Mouse (Mus musculus) activated CD4-positive, CD25-positive, alpha-beta regulatory T cell (primary cell): Measurements from ENCODE around the gene Adat3. TPM values are rescaled to one million over a fixed set of nuclear protein-coding genes. Genes with fewer than 3 reads are reported as not detected.

ENCODE experiments used
- polyA plus RNA-seq, 2 experiments: library from polyadenylated mRNA; unstranded; fragments of 100-300 nt; shearing (Covaris generic); gene quantifications; one replicate each; pipeline ENCODE4 v1.2.1; 2017

The Adat3 gene
- polyA plus RNA-seq: 1 to 10 TPM; 4.7 to 6.4 TPM

DNA sequence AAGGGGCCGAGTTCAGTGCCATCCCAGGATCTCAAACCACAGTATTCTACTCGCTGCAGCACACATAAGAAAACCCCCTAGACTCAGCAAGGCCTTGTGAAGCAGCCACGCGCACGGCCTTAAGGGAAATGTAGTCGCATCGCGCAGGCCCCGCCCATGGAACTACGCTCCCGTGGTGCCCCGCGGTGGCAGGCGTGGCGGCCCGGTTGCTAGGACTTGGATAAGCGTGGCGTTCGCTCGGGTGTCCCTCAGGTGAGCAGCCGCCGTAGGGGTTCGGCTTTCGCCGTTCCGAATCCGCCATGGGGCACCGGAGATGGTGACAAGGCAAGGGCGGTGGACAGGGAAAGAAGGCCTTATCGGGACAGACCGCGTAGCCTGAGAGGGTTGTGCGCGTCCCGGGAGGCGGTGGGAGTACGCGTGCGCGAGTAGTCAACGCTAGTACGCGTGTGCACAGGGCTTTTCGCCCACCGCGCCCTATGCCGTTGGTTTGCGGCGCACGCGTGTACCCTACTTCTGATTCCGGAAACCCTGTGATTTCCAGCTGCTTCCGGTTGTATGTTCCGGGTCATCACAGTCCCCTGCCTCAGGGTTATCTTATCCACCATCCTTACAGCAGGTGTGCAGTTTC is at the start of gene Adat3, which contains the start of gene Scamp4:
Gene Adat3, plus strand, starts transcription at position 183 of the 628 bp plus-strand sequence.
Gene Scamp4, plus strand, starts transcription at position 175 of the 628 bp plus-strand sequence.

DNA sequence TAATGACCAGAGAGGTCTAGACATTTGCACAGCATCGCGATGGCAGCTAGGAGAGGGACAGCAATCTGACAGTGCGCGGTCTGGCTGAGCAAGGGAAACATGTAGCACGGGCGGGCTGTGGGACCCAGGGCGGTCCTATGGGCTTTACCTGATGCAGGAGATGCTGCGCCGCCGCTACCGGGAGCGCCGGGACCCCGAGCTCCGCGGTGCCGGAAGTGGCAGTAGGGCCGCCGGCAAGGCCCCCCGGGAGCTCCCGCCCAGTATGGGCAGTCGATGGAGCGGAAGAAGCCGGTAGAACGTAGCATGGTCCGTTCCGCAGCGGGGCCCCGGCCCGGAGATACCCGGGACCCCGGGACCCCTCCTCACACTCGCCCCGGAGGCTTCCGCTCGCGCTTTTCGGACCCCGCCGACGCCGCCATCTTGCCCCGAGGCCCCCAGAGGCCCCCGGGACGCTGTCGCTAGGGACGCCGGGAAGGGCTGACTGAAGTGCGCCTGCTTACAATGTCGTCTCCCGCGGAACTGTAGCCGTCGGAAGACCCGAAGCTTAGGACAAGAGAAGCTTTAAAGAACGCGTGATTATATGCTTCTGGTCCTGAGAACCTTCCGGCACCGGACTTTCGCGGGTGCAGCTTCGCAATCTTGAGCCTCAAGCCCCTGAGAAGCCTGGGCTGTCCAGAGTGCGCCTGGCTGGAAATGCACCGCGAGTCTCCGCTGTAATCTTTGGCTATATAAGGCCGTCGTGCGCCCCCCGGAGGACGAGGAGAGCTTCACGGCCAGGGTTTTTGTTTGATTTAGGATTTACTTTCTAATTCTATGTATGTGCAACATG is 41.4 kb upstream of the Adat3 start, which contains the start of gene Rexo1:
Gene Rexo1, minus strand, starts transcription at position 445 of the 829 bp plus-strand sequence.

GRCm38 (mm10) chr10:80577195-80578130 is 25.2 kb upstream of the Adat3 start, which contains the start of gene Klf16:
Gene Klf16 (minus strand): TSS chr10:80577321.

GRCm38 (mm10) chr10:80589879-80590854 is 12.5 kb upstream of the Adat3 start, which contains the start of gene Abhd17a:
Gene Abhd17a (minus strand): TSS chr10:80590341.

GRCm38 (mm10) chr10:80605721-80606120 is 3.0 kb downstream of the Adat3 start, which contains the start of gene Gm49322:
Gene Gm49322 (plus strand): TSS chr10:80606021.

DNA sequence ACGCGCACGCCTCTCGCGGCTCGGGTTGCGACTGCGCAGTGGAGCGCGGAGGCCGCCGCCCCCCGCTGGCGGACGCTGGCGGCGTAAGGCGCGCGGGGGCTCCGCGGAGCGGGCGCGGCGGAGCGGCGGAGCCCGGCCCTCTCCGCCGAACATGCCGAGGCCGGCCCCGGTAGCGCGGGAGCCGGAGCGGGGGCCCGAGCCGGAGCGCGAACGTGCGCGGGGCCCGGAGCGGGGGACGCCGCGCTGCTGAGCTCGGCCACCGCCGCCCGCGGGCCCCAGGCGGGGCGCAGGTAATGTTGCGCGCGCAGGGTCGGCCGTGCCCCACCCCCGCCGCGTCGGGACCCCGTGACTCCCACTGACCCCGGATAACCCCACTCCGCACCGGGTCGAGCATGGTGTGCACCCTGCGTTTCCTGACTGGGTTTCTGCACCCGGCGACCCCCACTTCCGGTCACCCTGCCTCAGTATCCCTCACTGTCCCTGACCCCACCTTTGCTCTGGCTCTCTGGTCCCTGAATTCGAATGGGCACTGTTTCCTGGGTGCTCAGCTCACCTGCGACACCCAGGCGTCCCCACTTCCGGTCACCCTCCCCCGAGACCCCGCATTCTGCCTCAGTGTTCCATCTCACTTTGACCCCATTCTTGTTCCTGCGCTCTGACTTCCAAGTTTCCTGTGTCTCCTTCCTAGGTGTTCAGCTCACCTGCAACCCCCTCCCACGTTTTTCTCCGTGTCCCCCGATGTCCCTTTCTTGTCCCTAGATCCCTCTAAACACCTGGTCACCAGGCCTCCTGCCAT is 20.2 kb downstream of the Adat3 start, which contains the start of gene Csnk1g2:
Gene Csnk1g2, plus strand, starts transcription at position 178 of the 796 bp plus-strand sequence.

DNA sequence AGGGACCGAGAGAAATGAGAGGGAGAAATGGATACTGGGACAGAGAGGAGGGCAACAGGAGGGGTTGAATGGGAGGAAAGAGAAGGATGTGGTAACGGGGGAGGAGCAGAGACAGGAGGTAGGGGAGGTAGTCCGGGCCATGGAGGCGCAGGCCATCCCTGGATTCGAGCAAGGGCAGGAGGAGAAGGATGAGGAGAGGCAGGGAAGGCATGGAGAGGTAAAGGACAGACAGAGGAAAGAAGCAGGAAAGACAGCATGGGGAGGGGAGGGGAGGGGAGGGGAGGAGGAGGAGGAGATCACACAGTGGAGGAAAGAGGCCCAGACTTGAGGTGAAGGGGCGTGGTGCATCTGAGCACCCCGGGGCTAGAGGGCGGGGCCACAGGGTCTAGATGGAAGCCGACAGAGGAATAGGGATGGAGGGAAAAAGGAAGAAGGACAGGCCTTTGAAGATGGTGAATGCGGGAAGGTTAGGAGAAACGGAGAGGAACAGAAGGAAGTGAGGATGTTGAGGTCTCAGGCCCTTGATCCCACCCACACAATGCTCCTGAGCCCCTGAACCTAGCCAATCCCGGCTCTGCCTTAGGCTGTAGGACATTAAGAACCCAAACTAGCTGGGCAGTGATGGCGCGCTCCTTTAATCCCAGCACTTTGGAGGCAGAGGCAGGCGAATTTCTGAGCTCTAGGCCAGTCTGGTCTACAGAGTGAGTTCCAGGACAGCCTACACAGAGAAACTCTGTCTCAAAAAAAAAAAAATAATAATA is 54.4 kb downstream of the Adat3 start, which contains the start of gene Btbd2:
Gene Btbd2, minus strand, starts transcription at position 209 of the 761 bp plus-strand sequence.

Other genes with a start within 250 kb of the Adat3 start
- gene Plk5, start 246.4 kb upstream of the Adat3 start, polyA plus RNA-seq: not detected
- gene Mex3d, start 215.2 kb upstream of the Adat3 start, polyA plus RNA-seq: 1 to 10 TPM; 3.3 to 4.1 TPM
- 100 to 1,000 TPM; 134 to 152 TPM for gene Mbd3, start 203.3 kb upstream of the Adat3 start, polyA plus RNA-seq
- gene Uqcr11, start 196.1 kb upstream of the Adat3 start, polyA plus RNA-seq: 100 to 1,000 TPM; 265 TPM
- 100 to 1,000 TPM; 101 to 107 TPM for gene Tcf3, start 169.2 kb upstream of the Adat3 start, polyA plus RNA-seq
- gene Onecut3, start 108.0 kb upstream of the Adat3 start, polyA plus RNA-seq: under 1 TPM; 0.06 to 0.12 TPM
- under 1 TPM in 1 of 2 experiments, not detected in 1; 0.04 TPM for gene Atp8b3, start 63.8 kb upstream of the Adat3 start, polyA plus RNA-seq
- gene Rexo1, start 41.3 kb upstream of the Adat3 start, polyA plus RNA-seq: 10 to 100 TPM; 36.5 to 38.7 TPM
- 10 to 100 TPM in 1 of 2 experiments, 1 to 10 TPM in 1; 7.3 to 11.4 TPM for gene Klf16, start 25.6 kb upstream of the Adat3 start, polyA plus RNA-seq
- gene Abhd17a, start 12.5 kb upstream of the Adat3 start, polyA plus RNA-seq: 100 to 1,000 TPM; 169 to 195 TPM
- 100 to 1,000 TPM in 1 of 2 experiments, 10 to 100 TPM in 1; 96.4 to 124 TPM for gene Scamp4, start within 50 bp of the Adat3 start, polyA plus RNA-seq
- gene Gm49322, start 3.1 kb downstream of the Adat3 start, polyA plus RNA-seq: 10 to 100 TPM in 1 of 2 experiments, 1 to 10 TPM in 1; 6.5 to 15.3 TPM
- 100 to 1,000 TPM; 228 to 252 TPM for gene Csnk1g2, start 20.0 kb downstream of the Adat3 start, polyA plus RNA-seq
- gene Btbd2, start 54.2 kb downstream of the Adat3 start, polyA plus RNA-seq: 10 to 100 TPM; 20.1 to 27.7 TPM
- 100 to 1,000 TPM; 110 to 242 TPM for gene Mknk2, start 75.2 kb downstream of the Adat3 start, polyA plus RNA-seq
- 100 to 1,000 TPM; 213 to 321 TPM for gene Mob3a, start 99.1 kb downstream of the Adat3 start, polyA plus RNA-seq
- gene Izumo4, start 99.3 kb downstream of the Adat3 start, polyA plus RNA-seq: 100 to 1,000 TPM; 121 to 131 TPM
- gene Ap3d1, start 139.4 kb downstream of the Adat3 start, polyA plus RNA-seq: 10 to 100 TPM; 38.5 to 75.7 TPM
- gene Dot1l, start 152.3 kb downstream of the Adat3 start, polyA plus RNA-seq: 10 to 100 TPM; 14.8 to 15.7 TPM
- gene Sf3a2, start 195.3 kb downstream of the Adat3 start, polyA plus RNA-seq: 10 to 100 TPM; 64.0 to 79.5 TPM
- gene Plekhj1, start 195.7 kb downstream of the Adat3 start, polyA plus RNA-seq: 100 to 1,000 TPM; 224 to 242 TPM
- gene Amh, start 202.4 kb downstream of the Adat3 start, polyA plus RNA-seq: not detected
- gene Jsrp1, start 210.6 kb downstream of the Adat3 start, polyA plus RNA-seq: under 1 TPM in 1 of 2 experiments, not detected in 1; 0.53 TPM
- 1,000 to 10,000 TPM; 2,247 to 2,345 TPM for gene Oaz1, start 223.8 kb downstream of the Adat3 start, polyA plus RNA-seq
- under 1 TPM in 1 of 2 experiments, not detected in 1; 0.21 TPM for gene Lingo3, start 241.2 kb downstream of the Adat3 start, polyA plus RNA-seq